Mouse (Mus musculus): ENCODE results near the gene Arhgap27. TPM values are rescaled to one million over a fixed set of nuclear protein-coding genes. Genes with fewer than 3 reads are reported as not detected.
A peak's percentile ranks its signal among the peaks of the same experiment; 100 is the strongest.

The Arhgap27 gene
- polyA plus RNA-seq, 1 experiment from 2014 or later = 2.8 TPM

DNA sequence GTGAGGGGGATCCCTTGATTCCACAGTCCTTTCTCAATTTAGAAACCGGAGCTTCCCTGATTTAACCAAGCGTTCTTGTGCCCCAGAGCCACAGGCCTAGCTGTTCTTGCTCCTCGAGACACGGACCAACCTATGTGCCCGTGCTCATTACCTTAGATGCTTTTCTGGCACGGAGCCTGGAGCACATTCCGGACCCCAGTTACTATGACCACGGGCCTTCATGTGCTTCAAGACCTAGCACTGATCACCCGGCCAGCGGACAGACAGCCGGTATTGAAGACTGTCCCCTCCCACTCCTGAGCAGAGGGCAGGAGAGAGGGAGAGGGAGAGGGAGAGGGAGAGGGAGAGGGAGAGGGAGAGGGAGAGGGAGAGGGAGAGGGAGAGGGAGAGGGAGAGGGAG, 8.2 kb downstream of the Arhgap27 start:
- 28% methylated on average over 11 of the region's 11 CpGs for WGBS
- Histone ChIP-seq H3K27me3 (ENCODE audit: control insufficient read depth, insufficient read depth, low read length) (peaks cover 13% of the 10 kb centered on the region), H3K36me3 (ENCODE audit: control insufficient read depth, insufficient read depth, low read length) (no peaks in the 10 kb centered on the region), H3K9me3 (ENCODE audit: control insufficient read depth, low read length) (0 out of 2 replicates have a peak, but pooled peaks cover 3% of the 10 kb centered on the region), H3K27ac (ENCODE audit: low read depth, low read length) (no peak overlapping the region), H3K4me3 (ENCODE audit: low read depth, low read length) (no peak overlapping the region), H3K9ac (ENCODE audit: low read length) (no peak overlapping the region), H3K4me2 (no peak overlapping the region), H3K4me1 (ENCODE audit: control insufficient read depth, insufficient read depth, low read length) (peaks cover 10% of the 10 kb centered on the region)
- DNase-seq (ENCODE audit: low spot score, missing footprints) (peak; percentile 87), ATAC-seq (ENCODE audit: low FRiP score) (no peak)

DNA sequence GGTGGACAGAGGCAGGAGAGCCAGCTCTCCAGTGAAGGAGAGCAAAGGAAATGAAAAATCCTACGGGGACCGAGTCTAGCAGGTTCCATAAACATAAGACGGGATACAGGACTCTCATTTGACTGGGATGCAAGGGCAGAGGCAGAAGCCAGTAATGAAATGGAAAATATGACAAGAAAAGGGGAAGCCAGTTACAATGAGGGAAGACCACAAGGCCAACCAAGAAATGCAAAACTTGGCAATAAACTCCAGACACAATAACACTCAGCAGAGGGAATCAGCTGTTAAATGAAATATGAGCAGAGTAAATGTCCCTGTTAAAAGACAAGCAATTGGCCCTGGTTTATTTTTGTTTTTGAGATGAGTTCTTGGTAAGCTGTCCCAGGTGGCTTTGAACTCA, 9.5 kb downstream of the Arhgap27 start:
- H3K4me2 ChIP-seq = no peak overlapping the region
- no peak overlapping the region for H3K4me3 ChIP-seq (ENCODE audit: low read depth, low read length)
- no peak overlapping the region for H3K9ac ChIP-seq (ENCODE audit: low read length)
- no peak overlapping the region for H3K27ac ChIP-seq (ENCODE audit: low read depth, low read length)
- 0 out of 2 replicates have a peak, but pooled peaks cover 3% of the 10 kb centered on the region for H3K9me3 ChIP-seq (ENCODE audit: control insufficient read depth, low read length)
- peaks cover 3% of the 10 kb centered on the region; the same call in 1 of the 2 replicates for H3K27me3 ChIP-seq (ENCODE audit: control insufficient read depth, insufficient read depth, low read length)
- DNase-seq (ENCODE audit: low spot score, missing footprints) = no peak
- peaks cover 5% of the 10 kb centered on the region; the same call in 1 of the 2 replicates for H3K4me1 ChIP-seq (ENCODE audit: control insufficient read depth, insufficient read depth, low read length)
- 81% methylated on average over 3 of the region's 3 CpGs for WGBS
- ATAC-seq (ENCODE audit: low FRiP score) = no peak
- no peaks in the 10 kb centered on the region for H3K36me3 ChIP-seq (ENCODE audit: control insufficient read depth, insufficient read depth, low read length)

DNA sequence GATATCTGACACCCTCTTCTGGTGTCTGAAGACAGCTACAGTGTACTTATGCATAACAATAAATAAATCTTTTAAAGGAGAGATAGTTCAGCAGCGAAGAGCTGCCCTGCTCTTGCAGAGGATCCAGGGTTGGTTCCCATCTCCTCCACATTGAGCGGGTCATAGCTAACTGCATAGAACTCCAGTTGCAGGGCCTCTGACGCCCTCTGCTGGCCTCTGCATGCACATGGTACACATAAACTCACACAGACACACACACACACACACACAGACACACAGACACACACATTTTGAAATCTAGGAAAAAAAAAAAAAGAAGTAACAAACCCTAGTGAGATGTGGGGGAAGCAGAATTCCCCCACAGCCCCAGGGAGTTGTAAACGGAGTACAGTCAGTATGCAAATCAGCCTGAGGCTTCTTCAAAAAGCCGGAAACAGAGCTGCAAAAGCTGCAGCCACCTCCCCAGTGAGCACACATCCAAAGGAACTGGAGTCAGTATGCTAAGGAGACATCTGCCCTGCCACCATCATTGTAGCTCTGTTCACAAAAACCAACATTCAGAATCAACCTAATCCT, 11.2 kb downstream of the Arhgap27 start:
- no peak for DNase-seq (ENCODE audit: low spot score, missing footprints)
- H3K4me3 ChIP-seq (ENCODE audit: low read depth, low read length) = no peak overlapping the region
- no peak overlapping the region for H3K9ac ChIP-seq (ENCODE audit: low read length)
- ATAC-seq (ENCODE audit: low FRiP score) = no peak
- WGBS = 82% methylated on average over 5 of the region's 5 CpGs
- H3K9me3 ChIP-seq (ENCODE audit: control insufficient read depth, low read length) = 0 out of 2 replicates have a peak, but pooled peaks cover 3% of the 10 kb centered on the region
- peaks cover 5% of the 10 kb centered on the region; the same call in 1 of the 2 replicates for H3K4me1 ChIP-seq (ENCODE audit: control insufficient read depth, insufficient read depth, low read length)
- H3K36me3 ChIP-seq (ENCODE audit: control insufficient read depth, insufficient read depth, low read length) = no peaks in the 10 kb centered on the region
- no peak overlapping the region for H3K4me2 ChIP-seq
- no peaks in the 10 kb centered on the region; the same call in 1 of the 2 replicates for H3K27me3 ChIP-seq (ENCODE audit: control insufficient read depth, insufficient read depth, low read length)
- no peak overlapping the region for H3K27ac ChIP-seq (ENCODE audit: low read depth, low read length)

DNA sequence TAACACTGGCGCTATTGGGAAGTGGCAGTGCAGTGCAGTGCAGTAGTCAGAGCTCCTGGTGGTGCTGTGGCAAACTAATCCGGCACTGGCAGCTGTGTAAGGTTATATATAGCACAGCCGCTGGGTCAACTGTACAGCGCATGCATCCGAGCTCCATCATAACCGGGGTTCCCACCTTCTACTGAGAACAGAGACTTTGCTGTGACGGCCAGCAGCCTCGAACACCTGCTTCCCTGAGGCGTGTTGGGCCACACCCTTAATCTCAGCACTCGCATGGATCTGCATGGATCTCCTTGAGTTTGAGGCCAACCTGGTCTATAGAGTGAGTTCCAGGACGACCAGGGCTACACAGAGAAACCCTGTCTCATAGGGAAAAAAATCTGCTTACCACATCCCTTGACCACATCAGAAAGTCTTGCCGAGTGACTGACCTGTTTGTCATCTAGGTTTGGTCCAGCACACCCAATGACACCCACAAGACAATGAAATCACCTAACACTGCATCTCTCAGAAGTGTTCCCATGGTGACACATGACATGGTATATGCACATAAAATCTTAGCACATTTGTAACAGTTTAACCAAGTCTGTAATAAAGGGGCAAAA, 12.7 kb downstream of the Arhgap27 start:
- no peak overlapping the region for H3K9ac ChIP-seq (ENCODE audit: low read length)
- H3K27ac ChIP-seq (ENCODE audit: low read depth, low read length) = no peak overlapping the region
- 0 out of 2 replicates have a peak, but pooled peaks cover 3% of the 10 kb centered on the region for H3K9me3 ChIP-seq (ENCODE audit: control insufficient read depth, low read length)
- peaks cover under 1% of the 10 kb centered on the region; the same call in 1 of the 2 replicates for H3K4me1 ChIP-seq (ENCODE audit: control insufficient read depth, insufficient read depth, low read length)
- H3K36me3 ChIP-seq (ENCODE audit: control insufficient read depth, insufficient read depth, low read length) = no peaks in the 10 kb centered on the region
- 90% methylated on average over 12 of the region's 12 CpGs for WGBS
- DNase-seq (ENCODE audit: low spot score, missing footprints) (no peak), ATAC-seq (ENCODE audit: low FRiP score) (no peak)
- no peaks in the 10 kb centered on the region for H3K27me3 ChIP-seq (ENCODE audit: control insufficient read depth, insufficient read depth, low read length)
- no peak overlapping the region for H3K4me2 ChIP-seq
- no peak overlapping the region for H3K4me3 ChIP-seq (ENCODE audit: low read depth, low read length)

DNA sequence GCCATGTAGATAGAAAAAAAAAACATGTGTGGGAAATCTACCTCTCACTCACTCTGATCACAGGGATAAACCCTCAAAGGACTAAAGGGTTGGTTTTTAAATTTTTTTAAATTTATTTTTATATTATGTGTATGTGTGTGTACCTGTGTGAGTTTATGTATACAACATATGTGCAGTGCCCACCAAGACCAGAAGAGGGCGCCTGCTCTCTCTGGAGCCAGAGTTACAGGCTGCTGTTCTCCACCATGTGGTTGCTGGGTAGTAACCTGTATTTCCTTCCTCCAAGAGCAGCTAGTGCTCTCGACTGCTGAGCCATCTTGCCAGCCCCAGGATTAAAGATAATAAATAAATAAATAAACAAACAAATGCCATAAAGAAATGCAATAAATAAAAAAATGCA, 13.8 kb downstream of the Arhgap27 start:
- no peaks in the 10 kb centered on the region for H3K4me1 ChIP-seq (ENCODE audit: control insufficient read depth, insufficient read depth, low read length)
- DNase-seq (ENCODE audit: low spot score, missing footprints) (no peak), ATAC-seq (ENCODE audit: low FRiP score) (no peak)
- no peaks in the 10 kb centered on the region for H3K27me3 ChIP-seq (ENCODE audit: control insufficient read depth, insufficient read depth, low read length)
- no peak overlapping the region for H3K27ac ChIP-seq (ENCODE audit: low read depth, low read length)
- 0 out of 2 replicates have a peak, but pooled peaks cover 3% of the 10 kb centered on the region for H3K9me3 ChIP-seq (ENCODE audit: control insufficient read depth, low read length)
- no peak overlapping the region for H3K4me3 ChIP-seq (ENCODE audit: low read depth, low read length)
- WGBS = 87% methylated on average over 2 of the region's 2 CpGs
- H3K4me2 ChIP-seq = no peak overlapping the region
- no peaks in the 10 kb centered on the region for H3K36me3 ChIP-seq (ENCODE audit: control insufficient read depth, insufficient read depth, low read length)
- no peak overlapping the region for H3K9ac ChIP-seq (ENCODE audit: low read length)

DNA sequence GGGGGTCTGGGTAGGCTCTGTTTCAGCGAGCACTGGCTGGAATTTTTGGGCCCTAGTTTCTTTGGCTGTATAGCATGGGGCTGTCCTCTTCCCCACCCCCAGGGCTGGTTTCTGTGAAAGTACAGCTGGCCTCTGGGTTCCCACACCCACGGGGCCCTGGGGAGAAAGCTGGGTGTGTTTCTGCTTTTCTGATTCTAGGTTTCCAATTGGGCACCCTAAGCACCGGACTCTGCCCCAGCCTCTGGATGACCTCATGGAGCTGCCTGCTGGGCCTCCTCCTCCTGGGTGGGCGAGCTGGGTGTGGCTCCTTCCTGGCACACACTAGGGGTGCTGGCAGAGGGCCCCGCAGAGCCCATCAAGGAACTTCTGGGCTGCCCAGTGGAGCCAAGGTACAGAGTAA, 16.8 kb downstream of the Arhgap27 start:
- ATAC-seq (ENCODE audit: low FRiP score) = no peak
- Histone ChIP-seq H3K4me2 (no peak overlapping the region), H3K27ac (ENCODE audit: low read depth, low read length) (no peak overlapping the region), H3K9ac (ENCODE audit: low read length) (no peak overlapping the region), H3K4me3 (ENCODE audit: low read depth, low read length) (no peak overlapping the region), H3K9me3 (ENCODE audit: control insufficient read depth, low read length) (no peaks in the 10 kb centered on the region), H3K36me3 (ENCODE audit: control insufficient read depth, insufficient read depth, low read length) (no peaks in the 10 kb centered on the region), H3K4me1 (ENCODE audit: control insufficient read depth, insufficient read depth, low read length) (no peaks in the 10 kb centered on the region), H3K27me3 (ENCODE audit: control insufficient read depth, insufficient read depth, low read length) (no peaks in the 10 kb centered on the region)
- DNase-seq (ENCODE audit: low spot score, missing footprints) = no peak
- WGBS = 75% methylated on average over 5 of the region's 5 CpGs

DNA sequence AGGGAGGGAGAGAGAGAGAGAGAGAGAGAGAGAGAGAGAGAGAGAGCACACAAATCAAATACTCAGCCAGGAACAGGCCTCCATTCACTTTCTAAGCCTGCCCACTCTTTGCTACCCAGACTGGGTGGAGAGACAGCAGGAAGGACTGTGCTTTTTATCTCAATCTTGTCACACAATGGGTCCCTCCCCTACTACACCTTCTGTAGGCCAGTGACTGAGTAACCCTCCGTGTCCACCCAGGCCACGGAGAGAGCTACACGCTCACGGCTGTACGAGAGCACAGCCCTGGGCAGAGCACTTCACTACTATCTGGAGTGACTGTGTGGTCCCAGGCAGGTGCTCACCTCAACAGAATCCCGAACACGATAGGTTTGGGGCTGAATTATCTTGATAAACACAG, 17.3 kb downstream of the Arhgap27 start:
- WGBS = 84% methylated on average over 7 of the region's 7 CpGs
- no peaks in the 10 kb centered on the region for H3K27me3 ChIP-seq (ENCODE audit: control insufficient read depth, insufficient read depth, low read length)
- no peaks in the 10 kb centered on the region for H3K9me3 ChIP-seq (ENCODE audit: control insufficient read depth, low read length)
- no peak overlapping the region for H3K27ac ChIP-seq (ENCODE audit: low read depth, low read length)
- ATAC-seq (ENCODE audit: low FRiP score) (no peak), DNase-seq (ENCODE audit: low spot score, missing footprints) (no peak)
- no peak overlapping the region for H3K9ac ChIP-seq (ENCODE audit: low read length)
- H3K4me3 ChIP-seq (ENCODE audit: low read depth, low read length) = no peak overlapping the region
- H3K36me3 ChIP-seq (ENCODE audit: control insufficient read depth, insufficient read depth, low read length) = no peaks in the 10 kb centered on the region
- no peak overlapping the region for H3K4me2 ChIP-seq
- no peaks in the 10 kb centered on the region for H3K4me1 ChIP-seq (ENCODE audit: control insufficient read depth, insufficient read depth, low read length)

DNA sequence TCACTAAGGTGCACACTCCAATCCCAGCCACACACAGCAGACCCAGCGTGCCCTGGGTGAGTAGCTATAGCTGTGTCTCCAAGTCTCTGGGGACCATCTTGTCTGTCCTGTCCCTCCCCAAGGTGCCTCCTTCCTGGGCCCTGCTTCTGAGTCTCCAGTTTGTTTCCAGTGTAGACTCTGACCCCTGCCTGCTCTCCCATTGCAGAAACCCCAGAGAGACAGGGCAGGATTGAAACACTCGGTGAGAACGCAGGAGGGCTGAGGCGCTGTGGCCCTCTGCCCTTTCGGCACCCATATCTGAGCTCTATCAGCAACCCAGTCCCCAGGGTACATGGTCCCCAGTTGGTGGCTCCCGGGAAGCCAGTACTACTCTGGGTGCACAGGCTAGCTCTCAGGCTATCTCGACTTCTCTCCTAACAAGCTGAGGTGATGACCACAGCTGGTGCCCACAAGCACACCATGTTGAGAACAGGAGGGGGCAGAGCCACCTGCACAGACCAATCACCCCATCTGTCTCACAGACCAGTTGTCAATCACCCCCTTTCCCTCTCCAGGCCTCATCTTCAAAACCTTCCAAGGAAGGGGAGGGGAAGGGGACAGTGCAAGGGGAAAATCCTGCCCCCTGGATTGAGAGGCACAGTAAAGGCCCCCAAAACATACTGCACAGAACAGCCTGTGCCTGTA, 17.9 kb downstream of the Arhgap27 start:
- H3K36me3 ChIP-seq (ENCODE audit: control insufficient read depth, insufficient read depth, low read length) = no peaks in the 10 kb centered on the region
- no peak overlapping the region for H3K4me3 ChIP-seq (ENCODE audit: low read depth, low read length)
- no peaks in the 10 kb centered on the region for H3K27me3 ChIP-seq (ENCODE audit: control insufficient read depth, insufficient read depth, low read length)
- DNase-seq (ENCODE audit: low spot score, missing footprints) (no peak), ATAC-seq (ENCODE audit: low FRiP score) (no peak)
- no peak overlapping the region for H3K9ac ChIP-seq (ENCODE audit: low read length)
- 91% methylated on average over 7 of the region's 7 CpGs for WGBS
- H3K4me1 ChIP-seq (ENCODE audit: control insufficient read depth, insufficient read depth, low read length) = no peaks in the 10 kb centered on the region
- H3K9me3 ChIP-seq (ENCODE audit: control insufficient read depth, low read length) = no peaks in the 10 kb centered on the region
- H3K27ac ChIP-seq (ENCODE audit: low read depth, low read length) = no peak overlapping the region
- no peak overlapping the region for H3K4me2 ChIP-seq

All from midbrain, embryonic 11.5 days (tissue).